Mouse (Mus musculus) gastrocnemius, adult 18-20 months (tissue): Measurements from ENCODE around the gene Sat1. TPM values are rescaled to one million over a fixed set of nuclear protein-coding genes. Genes with fewer than 3 reads are reported as not detected.

Experiments used
- DNase-seq: peaks from one replicate; pipeline ENCODE4 v3.0.0; 2021; ENCODE audit warnings: low spot score
- total RNA-seq, 2 experiments: library from RNA; stranded (reverse); gene quantifications; 2 replicates each; pipeline ENCODE4 v1.2.3; 2021

Sat1 gene
- total RNA-seq, 2 experiments from 2014 or later, result 17.1 to 25.8 TPM

DNA sequence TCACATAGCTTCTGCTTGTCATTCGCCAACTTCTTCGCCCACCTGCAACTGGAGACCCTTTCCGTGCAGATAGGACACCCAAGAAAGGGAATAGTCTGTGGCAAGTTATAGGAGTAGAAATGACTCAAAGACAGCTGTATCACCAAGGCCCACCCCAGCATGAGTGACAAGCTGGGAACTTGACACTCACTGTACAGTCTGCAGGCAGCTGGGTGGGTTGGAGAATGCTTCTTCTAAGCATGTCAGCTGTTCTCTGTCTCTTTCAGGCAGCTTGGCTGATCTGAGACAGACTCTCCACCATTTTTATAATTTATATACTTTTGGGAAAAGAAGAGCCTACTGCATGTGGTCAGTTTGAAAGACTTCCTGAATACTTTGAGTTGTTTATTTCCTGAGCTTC, 48.6 kb downstream of the Sat1 start:
- DNase-seq, result no peak

DNA sequence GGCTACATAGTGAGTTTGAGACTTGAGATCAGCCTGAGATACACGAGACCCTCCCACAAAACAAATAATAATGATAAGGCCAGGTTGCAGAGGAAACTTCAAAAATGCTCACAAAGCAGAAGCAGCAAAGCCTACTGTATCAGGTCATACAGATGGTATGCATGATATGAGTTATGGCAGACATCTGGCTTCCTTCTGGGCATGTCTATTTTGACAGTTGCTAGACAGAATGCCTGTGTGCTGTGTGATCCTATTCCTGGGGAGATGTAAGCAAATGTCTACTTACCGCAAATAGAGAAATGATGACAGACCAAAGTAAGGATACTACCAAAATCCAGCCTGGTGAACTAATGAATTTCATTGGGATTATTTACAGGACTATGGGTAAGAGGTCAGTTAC, 49.9 kb downstream of the Sat1 start:
- no peak for DNase-seq

DNA sequence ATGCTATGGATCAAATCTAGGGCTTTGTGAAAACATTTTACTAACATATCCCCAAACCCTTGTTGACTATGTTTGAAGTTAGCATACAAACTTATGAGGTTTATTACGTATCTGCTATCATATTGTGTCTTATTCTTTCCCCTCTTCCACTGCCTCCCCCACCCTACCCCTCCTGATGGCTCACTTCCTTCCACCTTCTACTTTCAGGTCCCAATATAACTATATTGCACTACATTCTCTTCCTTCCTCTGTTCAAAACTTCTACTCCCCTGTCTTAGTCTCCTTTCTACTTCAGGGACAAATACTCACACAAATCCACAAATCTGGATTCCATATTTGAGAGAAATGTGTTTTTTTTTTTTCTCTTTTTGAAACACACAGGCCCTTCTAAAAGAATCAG, 52.7 kb downstream of the Sat1 start:
- no peak for DNase-seq

Other genes starting within 250 kb of the Sat1 start
- not detected for gene Magea8, start 220.6 kb downstream of the Sat1 start, total RNA-seq
- gene Magea5, start 153.3 kb downstream of the Sat1 start, total RNA-seq, result not detected
- gene Magea1, start 126.7 kb downstream of the Sat1 start, total RNA-seq, result not detected
- not detected for gene Magea2, start 122.8 kb downstream of the Sat1 start, total RNA-seq
- not detected for gene Cldn34b2, start 88.0 kb downstream of the Sat1 start, total RNA-seq
- 10 to 100 TPM; 18.0 to 18.8 TPM for gene Acot9, start 46.0 kb upstream of the Sat1 start, total RNA-seq
- 1 to 10 TPM; 6.3 to 6.9 TPM for gene Prdx4, start 124.3 kb upstream of the Sat1 start, total RNA-seq